Mouse (Mus musculus): ENCODE measurements around the gene Fnbp1.

Fnbp1 gene

DNA sequence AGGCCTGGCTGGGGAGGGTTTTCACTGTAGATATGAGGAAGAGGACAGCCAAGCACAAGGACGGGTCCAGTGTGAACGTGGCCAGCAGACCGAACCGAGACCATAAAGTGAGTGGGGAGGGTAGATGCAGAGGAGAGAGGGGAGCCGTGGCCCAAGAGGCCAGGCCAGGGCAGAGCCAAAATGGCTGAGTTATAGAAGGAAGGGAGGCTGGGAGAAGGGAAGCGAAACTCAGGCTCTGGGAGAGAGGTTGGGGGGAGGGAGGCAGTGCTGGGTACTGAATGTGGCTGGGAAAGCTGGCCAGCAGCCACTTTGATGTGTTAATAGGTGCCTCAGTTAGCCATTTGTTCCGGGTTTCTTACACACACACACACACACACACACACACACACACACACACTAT lies 14.6 kb downstream of the Fnbp1 start:
- DNase-seq (ENCODE audit: inconsistent age in 2 of 2, low spot score in 1 of 2) = no peak

- no peak for DNase-seq (ENCODE audit: inconsistent age in 2 of 2, low spot score in 1 of 2)
Measured at GRCm38 (mm10) chr2:31126048-31126447, 15.8 kb downstream of the Fnbp1 start.

GRCm38 (mm10) chr2:31125156-31125555 lies 16.7 kb downstream of the Fnbp1 start:
- no peak for DNase-seq (ENCODE audit: inconsistent age in 2 of 2, low spot score in 1 of 2)

GRCm38 (mm10) chr2:31124694-31125093 lies 17.1 kb downstream of the Fnbp1 start:
- no peak for DNase-seq (ENCODE audit: inconsistent age in 2 of 2, low spot score in 1 of 2)

DNA sequence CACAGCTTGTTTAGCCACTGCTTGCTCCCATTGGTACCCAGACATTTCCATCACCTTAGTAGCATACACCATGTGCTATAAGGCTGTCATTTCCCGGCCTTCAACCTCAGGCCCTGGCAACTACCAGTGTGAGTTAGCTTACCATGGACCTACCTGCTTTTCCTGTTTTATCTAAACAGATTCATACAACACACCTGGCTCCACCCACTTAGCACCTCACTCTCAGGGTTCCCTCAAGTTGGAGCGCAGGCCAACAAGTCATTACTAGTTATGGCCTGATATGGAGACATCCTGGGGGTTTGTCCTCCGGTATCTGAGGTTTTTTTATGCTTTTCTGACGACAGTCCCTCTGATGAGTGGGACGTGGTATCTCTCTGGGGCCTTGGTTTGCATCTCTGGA lies 18.3 kb downstream of the Fnbp1 start:
- DNase-seq (ENCODE audit: inconsistent age in 2 of 2, low spot score in 1 of 2) = no peak

GRCm38 (mm10) chr2:31122806-31123205 lies 19.0 kb downstream of the Fnbp1 start:
- no peak for DNase-seq (ENCODE audit: inconsistent age in 2 of 2, low spot score in 1 of 2)

DNA sequence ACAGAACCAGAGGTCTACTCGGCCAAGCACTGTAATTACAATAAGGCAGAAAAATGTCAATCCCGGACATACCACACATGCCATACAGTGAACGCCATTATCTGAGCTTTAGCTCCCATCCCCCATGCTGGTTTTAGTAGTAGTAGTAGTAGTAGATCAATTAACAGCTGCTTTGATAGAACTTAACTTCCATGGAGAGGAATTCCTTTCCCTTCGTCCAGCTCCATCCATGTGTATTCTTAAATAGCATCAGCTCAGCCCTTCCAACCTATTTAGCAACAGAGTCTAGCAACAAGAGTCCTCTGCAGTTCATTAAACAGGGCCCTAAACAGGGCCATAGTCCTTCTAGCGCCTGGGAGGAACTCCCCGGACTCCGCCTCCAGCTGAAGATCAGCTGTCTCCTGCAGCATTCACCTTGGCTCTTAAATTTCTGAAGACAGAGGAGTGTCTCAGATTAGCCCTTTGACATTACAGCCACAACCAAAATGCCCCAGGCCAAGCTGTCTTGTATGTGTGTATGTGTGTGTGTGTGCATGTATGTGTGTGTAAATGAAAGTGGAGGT lies 20.6 kb downstream of the Fnbp1 start:
- no peak for DNase-seq (ENCODE audit: inconsistent age in 2 of 2, low spot score in 1 of 2)

DNA sequence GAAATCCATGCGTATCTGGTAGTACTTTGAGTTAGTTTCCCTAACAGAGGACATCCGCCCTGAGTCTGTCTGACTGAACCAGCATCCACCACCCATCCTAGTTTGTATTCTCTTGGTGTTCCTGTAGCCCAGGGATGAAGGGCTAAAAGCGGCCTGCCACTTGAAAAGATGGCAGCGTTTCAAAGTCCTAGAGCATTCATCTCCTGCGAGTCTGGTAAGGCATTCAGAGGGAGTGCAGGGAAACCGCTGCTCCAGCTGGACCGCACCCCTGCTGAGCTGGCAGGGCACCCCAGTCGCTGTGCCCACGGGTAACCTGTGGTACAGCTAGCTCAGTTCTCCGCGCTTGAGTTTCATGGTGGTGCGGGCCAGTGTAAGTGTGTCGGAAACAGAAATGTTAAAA lies 22.0 kb downstream of the Fnbp1 start:
- DNase-seq (ENCODE audit: inconsistent age in 2 of 2, low spot score in 1 of 2) = peak in 1 of 2 experiments; percentile 68

DNA sequence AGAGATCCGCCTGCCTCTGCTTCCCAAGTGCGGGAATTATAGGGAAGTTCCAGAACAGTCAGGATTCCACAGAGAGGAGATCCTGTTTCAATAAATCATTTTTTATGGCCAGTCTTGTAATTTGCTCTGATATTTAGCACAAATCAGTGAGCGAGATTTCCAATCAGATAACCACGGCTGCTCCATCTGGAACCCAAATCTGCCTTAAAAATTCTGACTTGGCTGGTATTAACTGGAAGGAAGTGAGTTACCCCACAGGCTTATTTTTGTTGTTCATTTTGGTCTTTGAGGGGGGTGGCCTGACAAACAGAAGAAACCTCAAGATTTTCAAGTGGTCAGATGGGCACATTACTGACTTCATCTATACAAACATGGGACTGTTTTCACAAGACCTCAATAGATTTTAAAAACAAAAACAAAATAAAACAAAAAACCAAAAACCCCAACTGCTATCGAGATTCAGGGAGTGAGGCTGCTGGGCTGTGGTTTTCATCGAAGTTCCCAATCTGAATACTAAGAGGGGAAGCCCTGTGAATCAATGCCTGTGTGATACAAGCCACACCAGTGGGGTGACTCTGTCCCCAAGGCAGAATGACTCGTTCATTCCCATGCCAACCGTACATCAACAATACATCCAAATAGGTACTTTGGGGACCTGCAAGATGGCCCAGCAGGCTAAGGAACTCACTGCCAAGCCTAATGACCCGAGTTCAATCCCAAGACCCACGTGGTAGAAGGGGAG lies 23.0 kb downstream of the Fnbp1 start:
- peak in 1 of 2 experiments; percentile 60 for DNase-seq (ENCODE audit: inconsistent age in 2 of 2, low spot score in 1 of 2)

DNA sequence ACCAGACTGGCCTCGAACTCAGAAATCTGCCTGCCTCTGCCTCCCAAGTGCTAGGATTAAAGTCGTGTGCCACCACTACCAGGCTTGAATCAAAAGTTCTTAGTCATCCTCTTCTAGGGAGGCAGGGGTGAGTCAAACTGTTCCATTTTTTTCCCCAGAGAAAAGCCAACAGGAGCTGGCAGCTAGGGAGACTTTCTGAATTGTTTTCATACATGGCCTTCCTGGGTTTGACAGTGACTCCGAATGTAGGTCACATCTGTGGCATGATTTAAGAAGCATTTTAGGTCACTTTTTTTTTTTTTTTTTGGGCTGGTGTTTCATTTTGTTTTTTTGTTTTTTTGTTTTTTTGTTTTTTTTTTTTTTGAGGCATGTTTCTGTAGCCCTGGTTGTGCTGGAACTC lies 23.6 kb downstream of the Fnbp1 start:
- peak in 1 of 2 experiments; percentile 63 for DNase-seq (ENCODE audit: inconsistent age in 2 of 2, low spot score in 1 of 2)

- DNase-seq (ENCODE audit: inconsistent age in 2 of 2, low spot score in 1 of 2) = no peak
Measured at GRCm38 (mm10) chr2:31115943-31116731, 25.7 kb downstream of the Fnbp1 start.

GRCm38 (mm10) chr2:31115091-31115942 lies 26.5 kb downstream of the Fnbp1 start:
- DNase-seq (ENCODE audit: inconsistent age in 2 of 2, low spot score in 1 of 2) = no peak

GRCm38 (mm10) chr2:31114205-31114604 lies 27.6 kb downstream of the Fnbp1 start:
- no peak for DNase-seq (ENCODE audit: inconsistent age in 2 of 2, low spot score in 1 of 2)

DNA sequence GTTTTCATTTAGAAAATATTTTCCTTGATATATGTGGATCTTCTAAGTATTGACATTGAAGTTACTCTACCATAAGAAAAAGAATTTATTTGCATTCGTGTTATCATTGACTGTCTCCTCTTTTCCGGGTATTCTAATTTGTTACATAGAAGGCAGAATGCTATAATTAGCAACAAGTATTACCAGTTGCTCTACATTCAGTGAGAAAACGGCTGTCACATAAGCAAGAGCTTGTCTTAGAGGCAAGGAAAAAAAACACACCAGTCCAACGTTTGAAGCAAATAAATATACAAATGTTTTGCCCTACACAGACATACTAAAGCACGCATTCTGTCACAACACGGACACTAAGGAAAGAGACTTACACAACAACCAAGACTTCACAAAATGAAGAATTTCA lies 30.1 kb downstream of the Fnbp1 start:
- no peak for DNase-seq (ENCODE audit: inconsistent age in 2 of 2, low spot score in 1 of 2)

- DNase-seq (ENCODE audit: inconsistent age in 2 of 2, low spot score in 1 of 2) = no peak
Measured at GRCm38 (mm10) chr2:31109960-31110548, 31.8 kb downstream of the Fnbp1 start.

- DNase-seq (ENCODE audit: inconsistent age in 2 of 2, low spot score in 1 of 2) = no peak
Measured at GRCm38 (mm10) chr2:31108186-31108585, 33.6 kb downstream of the Fnbp1 start.

GRCm38 (mm10) chr2:31106621-31107320 lies 35.0 kb downstream of the Fnbp1 start:
- DNase-seq (ENCODE audit: inconsistent age in 2 of 2, low spot score in 1 of 2) = no peak

DNA sequence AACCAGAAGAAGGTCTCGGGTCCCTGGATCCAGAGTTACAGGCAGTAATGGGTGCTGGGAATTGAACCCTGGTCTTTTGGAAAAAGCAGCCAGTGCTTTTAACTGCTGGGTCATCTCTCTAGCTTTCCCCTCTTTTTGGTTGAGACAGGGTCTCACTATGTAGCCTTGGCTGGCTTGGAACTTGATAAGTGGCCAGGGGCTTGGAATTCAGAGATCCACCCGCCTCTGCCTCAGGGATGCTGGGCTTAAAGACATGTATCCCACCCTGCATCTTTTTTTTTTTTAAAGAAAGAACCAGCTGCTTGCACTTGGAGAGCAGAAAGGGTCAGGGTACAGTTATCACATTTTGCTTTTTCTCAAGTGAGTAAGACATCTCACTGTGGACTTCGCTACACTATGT lies 35.8 kb downstream of the Fnbp1 start:
- no peak for DNase-seq (ENCODE audit: inconsistent age in 2 of 2, low spot score in 1 of 2)

- DNase-seq (ENCODE audit: inconsistent age in 2 of 2, low spot score in 1 of 2) = no peak
Measured at GRCm38 (mm10) chr2:31105279-31105678, 36.5 kb downstream of the Fnbp1 start.

GRCm38 (mm10) chr2:31103321-31103720 lies 38.5 kb downstream of the Fnbp1 start:
- DNase-seq (ENCODE audit: inconsistent age in 2 of 2, low spot score in 1 of 2) = no peak

All from adrenal gland, adult (tissue).